Mouse (Mus musculus): ENCODE data around the gene Dusp18. TPM values are rescaled to one million over a fixed set of nuclear protein-coding genes. Genes with fewer than 3 reads are reported as not detected.

Gene Dusp18
- total RNA-seq, 1 experiment from 2014 or later: 0.81 TPM

DNA sequence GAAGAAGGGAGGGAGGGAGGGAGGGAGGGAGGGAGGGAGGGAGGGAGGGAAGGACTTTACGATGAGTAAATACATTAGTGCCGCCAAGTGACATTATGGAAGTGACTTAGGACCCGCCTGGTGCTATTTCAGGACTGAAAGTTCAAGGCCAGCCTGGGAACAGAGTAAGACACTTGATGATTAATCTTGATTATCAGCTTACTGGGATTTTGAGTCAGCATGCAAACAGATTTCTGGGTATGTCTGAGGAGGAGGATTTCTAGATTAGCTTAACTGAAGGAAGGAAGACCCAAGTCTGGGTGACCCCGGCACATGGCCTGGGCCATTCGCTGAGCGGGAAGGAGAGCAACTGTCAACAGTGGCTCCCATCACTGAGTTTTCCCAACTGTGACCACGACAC is 25.4 kb downstream of the Dusp18 start:
- no peak for ATAC-seq (ENCODE audit: extremely low read depth, insufficient number of reproducible peaks, low FRiP score, poor library complexity, severe bottlenecking)

DNA sequence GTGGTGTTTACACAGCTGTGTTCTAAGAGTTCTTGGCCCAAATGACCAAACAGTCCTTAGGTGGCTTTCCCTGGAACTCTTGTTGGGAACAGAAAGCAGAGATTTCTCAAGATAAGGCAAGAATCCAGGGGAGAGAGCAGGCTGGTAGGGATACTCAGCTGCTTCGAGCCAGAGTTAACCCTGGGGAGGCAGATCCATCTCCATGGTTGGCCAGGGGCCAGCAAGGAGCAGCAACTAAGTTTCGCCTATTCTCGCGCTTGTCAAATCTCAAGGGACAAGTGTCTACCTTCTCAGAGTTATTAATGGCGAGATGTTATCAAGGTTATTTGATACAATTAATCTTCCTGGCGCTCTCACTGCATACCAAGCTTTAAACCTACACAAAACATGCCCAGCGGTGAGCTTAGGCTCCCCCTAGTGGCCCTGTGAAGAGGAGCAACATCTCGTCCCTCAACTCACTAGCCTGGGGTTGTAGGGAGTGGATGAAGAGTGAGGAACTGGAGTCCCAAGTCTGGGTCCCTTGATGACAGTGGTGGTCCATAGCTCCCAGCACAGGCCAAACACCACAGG is 26.3 kb downstream of the Dusp18 start:
- peak; percentile 72 for ATAC-seq (ENCODE audit: extremely low read depth, insufficient number of reproducible peaks, low FRiP score, poor library complexity, severe bottlenecking)

DNA sequence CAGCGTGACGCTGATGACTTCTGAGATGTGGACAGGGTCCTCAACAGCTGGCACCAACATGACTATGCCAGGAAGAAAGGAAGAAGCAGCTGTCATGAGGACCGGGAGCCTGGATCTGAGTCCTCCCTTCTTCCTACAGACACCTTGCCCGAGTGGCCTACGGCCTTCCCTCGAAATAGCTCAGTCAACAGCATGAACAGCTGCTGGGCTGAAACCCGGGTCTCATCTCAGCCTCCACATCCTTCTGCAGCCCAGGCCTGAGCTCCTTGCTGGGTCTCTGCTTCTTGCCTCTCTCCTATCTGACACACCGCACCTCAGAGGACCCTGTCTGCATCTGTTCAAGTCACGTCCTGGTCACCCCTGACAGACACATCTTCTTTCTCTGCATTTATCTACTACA is 27.1 kb downstream of the Dusp18 start:
- no peak for ATAC-seq (ENCODE audit: extremely low read depth, insufficient number of reproducible peaks, low FRiP score, poor library complexity, severe bottlenecking)

DNA sequence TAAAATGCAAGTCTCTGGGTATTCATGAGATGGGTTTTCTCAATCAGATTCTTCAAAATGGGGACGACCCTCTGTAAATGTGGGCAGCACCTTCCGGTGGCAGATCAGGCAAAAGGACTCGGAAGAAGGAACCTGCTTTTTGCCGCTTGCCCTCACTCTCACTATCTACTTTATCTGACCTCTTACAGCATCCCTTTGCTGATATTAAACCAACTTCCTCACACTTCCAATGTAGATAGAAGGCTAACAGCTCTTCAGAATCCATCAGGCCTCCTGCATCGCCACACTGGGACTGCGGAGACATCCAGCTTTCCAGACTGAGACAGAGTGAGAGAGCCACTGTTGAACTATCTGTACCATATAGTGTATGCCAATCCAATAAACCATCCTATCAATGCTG is 27.7 kb downstream of the Dusp18 start:
- no peak for ATAC-seq (ENCODE audit: extremely low read depth, insufficient number of reproducible peaks, low FRiP score, poor library complexity, severe bottlenecking)

DNA sequence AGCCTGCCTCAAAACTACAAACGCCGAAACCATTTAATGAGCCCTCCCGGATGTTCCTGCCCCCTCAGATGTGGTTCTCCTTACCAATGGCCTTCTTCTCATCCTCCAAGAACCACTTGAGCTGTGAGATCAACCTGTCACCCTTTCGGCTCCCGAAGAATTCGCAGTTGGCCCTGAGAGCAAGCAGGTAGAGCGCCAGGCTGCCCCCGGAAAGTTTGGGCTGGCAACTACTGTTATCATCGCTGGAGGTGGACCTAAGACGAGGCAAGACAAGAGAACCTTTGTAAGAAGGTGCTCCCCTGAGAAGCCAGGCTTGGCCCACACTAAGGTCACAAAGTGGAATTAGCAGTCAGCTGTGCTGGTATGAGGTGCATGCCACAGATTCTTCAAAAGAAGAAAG is 30.9 kb downstream of the Dusp18 start:
- no peak for ATAC-seq (ENCODE audit: extremely low read depth, insufficient number of reproducible peaks, low FRiP score, poor library complexity, severe bottlenecking)

DNA sequence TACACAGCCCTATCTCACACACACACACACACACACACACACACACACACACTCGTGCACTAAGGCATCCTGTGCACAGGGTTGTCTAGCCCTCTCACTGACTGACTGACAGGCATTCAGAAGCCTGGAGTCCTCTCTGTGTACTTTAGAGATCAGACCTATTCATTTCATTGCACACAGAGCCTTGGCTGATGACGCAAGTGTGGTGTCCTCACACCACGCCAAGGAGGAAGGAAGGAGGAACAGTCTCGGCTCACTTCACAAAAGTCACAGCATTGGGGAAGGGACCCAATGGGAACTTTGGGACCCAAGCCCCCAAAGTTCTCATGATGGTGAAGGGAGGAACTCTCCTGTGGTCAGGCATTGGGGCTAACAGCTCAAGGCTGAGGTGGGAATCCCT is 35.0 kb downstream of the Dusp18 start:
- peak; percentile 77 for ATAC-seq (ENCODE audit: extremely low read depth, insufficient number of reproducible peaks, low FRiP score, poor library complexity, severe bottlenecking)

DNA sequence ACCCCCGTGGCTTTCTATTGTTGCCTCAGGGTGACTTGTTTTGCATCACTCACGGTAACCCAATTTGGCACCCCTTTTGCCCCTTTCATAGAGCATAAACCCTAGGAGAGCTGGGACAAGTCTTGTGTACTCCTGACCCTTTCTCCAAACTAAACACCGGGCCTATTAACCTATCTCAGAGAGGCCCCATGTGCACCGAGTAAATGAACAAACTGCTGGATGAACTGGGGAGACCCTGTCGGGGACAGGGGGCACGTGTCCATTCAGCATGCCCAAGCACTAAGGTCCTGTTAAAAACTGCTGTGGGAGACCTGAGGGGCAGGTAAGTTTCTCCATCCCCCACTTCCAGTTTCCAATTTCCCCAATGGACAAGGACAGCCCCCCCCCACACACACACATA is 35.9 kb downstream of the Dusp18 start:
- no peak for ATAC-seq (ENCODE audit: extremely low read depth, insufficient number of reproducible peaks, low FRiP score, poor library complexity, severe bottlenecking)

DNA sequence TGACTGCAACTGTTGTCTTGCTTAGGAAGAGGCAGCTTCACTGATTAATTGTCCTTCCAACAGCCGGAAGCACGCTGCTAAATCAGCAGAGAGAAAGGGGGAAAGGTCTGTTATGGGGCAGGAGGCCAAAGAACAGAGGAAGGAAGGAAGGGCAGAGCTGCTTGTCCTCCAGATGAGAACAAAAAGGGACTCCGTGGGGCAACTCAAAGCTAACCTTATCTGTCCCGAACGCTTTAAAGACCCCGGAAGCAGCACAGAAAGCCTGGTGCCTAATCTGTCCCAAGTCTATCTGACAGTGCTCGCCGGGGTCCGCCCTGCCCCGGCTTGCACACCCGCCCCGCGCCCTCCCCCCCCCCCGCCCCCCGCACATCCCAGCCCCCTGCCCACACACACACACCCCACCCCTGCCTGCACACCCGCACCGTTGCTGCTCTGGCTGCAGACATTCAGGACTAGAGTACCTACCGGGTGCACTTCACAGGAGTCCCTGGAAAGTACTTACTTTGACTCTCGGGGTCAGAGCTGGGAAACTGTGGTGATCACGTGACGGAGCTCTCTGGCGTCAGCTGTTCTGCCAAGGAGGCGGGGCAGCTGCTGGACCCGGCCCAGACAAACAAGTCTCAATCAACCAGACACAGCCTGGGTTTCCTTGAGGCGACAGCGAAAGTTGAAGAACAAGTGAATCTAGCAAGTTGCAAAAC is 36.6 kb downstream of the Dusp18 start, which contains the start of gene Tcn2:
Gene Tcn2, minus strand, starts transcription at position 649 of the 701 bp plus-strand sequence.
- peak; percentile 80 for ATAC-seq (ENCODE audit: extremely low read depth, insufficient number of reproducible peaks, low FRiP score, poor library complexity, severe bottlenecking)

DNA sequence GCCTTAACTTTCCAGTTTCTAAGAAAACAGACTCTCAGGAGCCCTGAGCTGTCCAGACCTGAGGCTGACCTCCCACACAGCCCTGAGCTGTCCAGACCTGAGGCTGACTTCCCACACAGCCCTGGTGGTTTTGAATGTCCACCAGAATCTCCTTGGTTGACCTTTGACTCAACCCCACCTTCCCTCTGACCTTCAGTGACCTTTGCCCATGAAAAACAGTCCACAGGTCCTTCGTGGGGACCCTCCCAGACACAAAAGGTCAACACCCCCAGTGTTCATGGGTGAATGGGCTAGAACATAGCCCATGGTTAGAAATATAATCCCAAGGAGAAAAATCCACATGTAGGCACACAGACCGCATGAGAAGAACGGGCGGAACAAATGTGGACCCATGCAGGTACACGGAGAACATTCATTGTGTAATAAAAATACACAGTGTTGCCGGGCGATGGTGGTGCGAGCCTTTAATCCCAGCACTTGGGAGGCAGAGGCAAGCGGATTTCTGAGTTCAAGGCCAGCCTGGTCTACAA is 38.8 kb downstream of the Dusp18 start:
- ATAC-seq (ENCODE audit: extremely low read depth, insufficient number of reproducible peaks, low FRiP score, poor library complexity, severe bottlenecking): no peak

DNA sequence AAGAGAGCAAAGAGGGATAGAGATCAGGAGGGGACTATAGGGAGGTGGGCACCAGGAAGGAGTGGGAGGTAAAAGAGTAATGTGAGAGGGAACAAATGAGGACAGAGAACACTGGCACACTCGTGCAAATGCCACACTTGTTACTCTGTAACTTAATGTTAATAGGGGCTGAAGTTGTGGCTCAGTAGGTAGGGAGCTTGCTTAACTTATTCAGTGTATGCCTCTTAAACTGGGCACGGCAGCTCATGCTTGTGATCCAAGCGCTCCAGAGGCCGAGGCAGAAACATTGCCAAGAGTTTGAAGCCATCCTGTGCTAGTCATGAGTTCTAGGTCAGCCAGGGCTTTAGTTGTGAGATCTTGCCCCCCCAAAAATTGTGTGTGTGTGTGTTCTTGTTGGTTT is 40.1 kb downstream of the Dusp18 start:
- ATAC-seq (ENCODE audit: extremely low read depth, insufficient number of reproducible peaks, low FRiP score, poor library complexity, severe bottlenecking): no peak

DNA sequence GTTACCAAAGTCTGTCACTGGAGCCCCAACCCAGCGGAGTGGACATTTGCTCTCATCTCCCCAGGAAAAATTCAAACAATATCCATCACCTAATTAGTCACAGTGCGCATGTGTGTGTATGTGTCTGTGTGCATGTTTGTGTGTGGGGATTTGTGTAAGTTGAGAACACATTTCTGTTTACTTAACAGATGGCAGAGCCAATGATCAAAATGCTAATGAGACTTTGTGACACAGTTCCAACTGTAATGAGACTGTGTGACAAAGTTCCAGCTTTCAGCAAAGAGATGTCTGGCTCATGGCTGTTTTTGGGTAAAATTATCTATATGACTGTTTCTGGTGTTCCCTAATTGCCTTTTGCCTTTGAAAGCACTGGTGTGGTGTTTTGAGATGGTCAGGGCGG is 41.3 kb downstream of the Dusp18 start:
- ATAC-seq (ENCODE audit: extremely low read depth, insufficient number of reproducible peaks, low FRiP score, poor library complexity, severe bottlenecking): no peak

DNA sequence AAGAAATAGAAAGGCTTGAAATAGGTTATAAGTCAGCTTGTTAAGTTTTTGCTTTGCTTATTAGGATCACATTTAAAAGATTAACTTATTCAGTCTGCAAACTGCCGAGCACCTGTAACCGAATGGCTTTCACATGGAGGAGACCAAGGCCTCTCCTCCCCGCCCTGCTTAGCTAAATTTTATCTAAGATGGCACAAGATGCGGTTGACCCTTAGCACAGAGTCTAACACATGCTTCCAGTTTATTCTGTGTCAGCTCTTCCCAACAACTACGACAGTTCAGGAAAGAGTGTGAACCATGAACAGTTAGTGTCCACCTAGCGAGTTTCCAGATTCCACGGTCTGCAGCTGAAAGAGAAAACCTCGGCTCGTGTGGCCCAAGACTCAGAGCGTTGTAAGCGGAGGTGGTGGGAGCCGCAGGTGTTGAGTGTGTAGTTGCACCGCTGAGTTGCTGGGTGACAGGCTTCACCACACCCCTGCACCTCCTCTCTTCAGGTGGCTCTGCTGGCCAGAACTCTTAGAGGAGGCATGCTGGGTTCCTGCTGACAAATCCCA is 42.4 kb downstream of the Dusp18 start:
- ATAC-seq (ENCODE audit: extremely low read depth, insufficient number of reproducible peaks, low FRiP score, poor library complexity, severe bottlenecking): no peak

DNA sequence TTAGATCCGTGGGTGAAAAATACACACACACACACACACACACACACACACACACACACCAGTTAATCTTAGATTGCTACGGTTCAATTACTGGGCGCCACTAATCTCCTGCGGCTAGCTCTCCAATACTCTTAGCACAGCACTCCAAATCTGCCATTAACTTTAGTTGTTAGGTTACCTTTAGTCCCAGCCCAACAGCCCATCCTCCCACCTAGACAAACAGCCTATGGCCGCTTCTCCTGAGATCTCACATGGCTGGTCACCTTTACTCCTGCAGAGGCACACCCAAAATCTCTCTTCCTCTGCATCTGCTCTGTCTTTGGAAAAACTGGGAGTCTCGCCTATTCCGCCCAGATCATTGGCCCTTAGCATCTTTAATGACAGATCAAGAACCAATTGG is 46.3 kb downstream of the Dusp18 start:
- ATAC-seq (ENCODE audit: extremely low read depth, insufficient number of reproducible peaks, low FRiP score, poor library complexity, severe bottlenecking): no peak

DNA sequence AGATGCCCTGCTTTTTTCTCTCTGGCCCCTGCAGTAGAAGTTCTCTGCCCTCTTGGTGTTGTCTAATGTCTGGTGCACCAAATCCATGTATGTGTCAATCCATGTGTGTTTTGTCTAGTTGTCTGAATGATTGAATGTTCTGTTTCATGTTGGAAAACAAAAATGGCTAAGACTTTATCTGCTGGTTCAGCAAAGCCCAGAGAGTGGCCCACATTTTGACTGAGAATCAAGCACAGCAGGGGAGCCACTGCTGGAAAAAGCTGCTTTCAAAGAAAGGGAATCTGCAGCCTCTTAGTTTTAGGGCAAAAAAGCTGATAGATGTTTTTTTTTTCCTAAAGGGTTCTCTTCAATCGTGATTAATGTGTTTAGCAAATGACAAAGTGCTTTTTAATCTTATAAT is 51.3 kb downstream of the Dusp18 start:
- ATAC-seq (ENCODE audit: extremely low read depth, insufficient number of reproducible peaks, low FRiP score, poor library complexity, severe bottlenecking): no peak

Other genes starting within 250 kb of the Dusp18 start
- gene Morc2a, start 246.0 kb upstream of the Dusp18 start, total RNA-seq (2017): 29.5 and 30.0 TPM in 2 replicates
- not detected in 2 replicates for gene Osbp2, start 31.3 kb upstream of the Dusp18 start, total RNA-seq (2017)
- gene 4921536K21Rik, start 142 bp upstream of the Dusp18 start, total RNA-seq (2017): 0.25 and 0.47 TPM in 2 replicates
- 2.9 and 3.6 TPM in 2 replicates for gene Slc35e4, start 19.4 kb downstream of the Dusp18 start, total RNA-seq (2017)
- gene Tcn2, start 36.9 kb downstream of the Dusp18 start, total RNA-seq (2017): 80.5 and 82.4 TPM in 2 replicates
- 42.6 and 51.2 TPM in 2 replicates for gene Pes1, start 68.7 kb downstream of the Dusp18 start, total RNA-seq (2017)
- not detected in 2 replicates for gene 4930556J24Rik, start 81.5 kb downstream of the Dusp18 start, total RNA-seq (2017)
- gene Gal3st1, start 88.4 kb downstream of the Dusp18 start, total RNA-seq (2017): not detected in 2 replicates
- gene Sec14l4, start 136.2 kb downstream of the Dusp18 start, total RNA-seq (2017): not detected in 2 replicates
- gene Sec14l3, start 169.6 kb downstream of the Dusp18 start, total RNA-seq (2017): not detected in 2 replicates
- gene Mtfp1, start 200.2 kb downstream of the Dusp18 start, total RNA-seq (2017): 1.8 TPM in 1 of 2 replicates, not detected in the other
- gene Sec14l2, start 228.2 kb downstream of the Dusp18 start, total RNA-seq (2017): 0.47 TPM in 1 of 2 replicates, not detected in the other
- gene Rnf215, start 240.0 kb downstream of the Dusp18 start, total RNA-seq (2017): 32.2 and 39.6 TPM in 2 replicates

Data from neutrophil, adult 5-6 weeks (primary cell).